Mouse (Mus musculus) myocyte (in vitro differentiated cells): ENCODE data around the gene Plxnb2. TPM values are rescaled to one million over a fixed set of nuclear protein-coding genes. Genes with fewer than 3 reads are reported as not detected.

Experiments used
- H3K27me3 ChIP-seq: one replicate; pipeline ENCODE4 v1.6.1; 2011; ENCODE audit not compliant: control insufficient read depth, insufficient read depth, insufficient read length
- H3K36me3 ChIP-seq: one replicate; pipeline ENCODE4 v1.6.1; 2011; ENCODE audit not compliant: control insufficient read depth, insufficient read depth
- H3K4me2 ChIP-seq: one replicate; pipeline ENCODE4 v1.6.1; 2011; ENCODE audit warnings: low read depth, control low read depth
- H3K4me3 ChIP-seq: one replicate; pipeline ENCODE4 v1.5.1; 2011; ENCODE audit warnings: mild to moderate bottlenecking, control low read depth, moderate library complexity
- H3K79me2 ChIP-seq: one replicate; pipeline ENCODE4 v1.6.1; 2011; ENCODE audit not compliant: control insufficient read depth, insufficient read depth
- H3ac ChIP-seq: one replicate; pipeline ENCODE4 v1.6.1; 2011; ENCODE audit not compliant: control insufficient read depth, insufficient read length
- CEBPB ChIP-seq: IDR thresholded peaks from 2 replicates; pipeline ENCODE4 v1.6.1; 2011; ENCODE audit warnings: mild to moderate bottlenecking, moderate library complexity; ENCODE audit not compliant: poor library complexity, insufficient read depth, severe bottlenecking
- E2F4 ChIP-seq: IDR thresholded peaks from one replicate; pipeline ENCODE4 v1.6.1; 2011; ENCODE audit warnings: mild to moderate bottlenecking, control low read depth, moderate library complexity; ENCODE audit not compliant: insufficient read depth
- MAX ChIP-seq: IDR thresholded peaks from one replicate; pipeline ENCODE4 v1.6.1; 2011; ENCODE audit warnings: low read depth, mild to moderate bottlenecking, control low read depth
- MYOD1 ChIP-seq, 3 experiments: IDR thresholded peaks; one replicate each; pipeline ENCODE4 v1.6.1; 2011; ENCODE audit warnings: control low read depth in 2 of 3, low read depth in 2 of 3, mild to moderate bottlenecking in 2 of 3, moderate library complexity in 1 of 3; ENCODE audit not compliant: insufficient read length in 2 of 3, control insufficient read depth in 1 of 3
- MYOG ChIP-seq, 3 experiments: IDR thresholded peaks; one replicate each; pipeline ENCODE4 v1.6.1; 2011; ENCODE audit warnings: control low read depth in 2 of 3, low read depth in 2 of 3, mild to moderate bottlenecking in 2 of 3; ENCODE audit not compliant: insufficient read length in 2 of 3, control insufficient read depth in 1 of 3, insufficient read depth in 1 of 3
- POLR2A ChIP-seq: IDR thresholded peaks from one replicate; pipeline ENCODE4 v1.6.1; 2011; ENCODE audit warnings: low read depth, mild to moderate bottlenecking, control low read depth, moderate library complexity; ENCODE audit not compliant: insufficient read length
- POLR2AphosphoS2 ChIP-seq: IDR thresholded peaks from one replicate; pipeline ENCODE4 v1.6.1; 2011; ENCODE audit warnings: low read depth, control low read depth; ENCODE audit not compliant: insufficient read length
- REST ChIP-seq: IDR thresholded peaks from one replicate; pipeline ENCODE4 v1.6.1; 2011; ENCODE audit warnings: mild to moderate bottlenecking, control low read depth, moderate library complexity; ENCODE audit not compliant: insufficient read depth, insufficient read length
- SRF ChIP-seq: IDR thresholded peaks from one replicate; pipeline ENCODE4 v1.6.1; 2011; ENCODE audit warnings: low read depth; ENCODE audit not compliant: control insufficient read depth, insufficient read length
- TCF12 ChIP-seq: IDR thresholded peaks from one replicate; pipeline ENCODE4 v1.6.1; 2011; ENCODE audit warnings: mild to moderate bottlenecking, control low read depth; ENCODE audit not compliant: poor library complexity, insufficient read depth, severe bottlenecking
- TCF3 ChIP-seq: IDR thresholded peaks from one replicate; pipeline ENCODE4 v1.6.1; 2011; ENCODE audit warnings: low read depth, control low read depth; ENCODE audit not compliant: insufficient read length
- USF1 ChIP-seq: IDR thresholded peaks from one replicate; pipeline ENCODE4 v1.6.1; 2011; ENCODE audit warnings: low read depth, mild to moderate bottlenecking, control low read depth, moderate library complexity
- polyA plus RNA-seq: library from polyadenylated mRNA; unstranded; fragments of >200 nt; fragmentation: generic; extraction: Trizol; gene quantifications from one replicate; pipeline ENCODE4 v1.2.1, GENCODE M21; 2012; ENCODE audit warnings: missing spikeins

Gene Plxnb2
- polyA plus RNA-seq, 1 experiment: 278 TPM

DNA sequence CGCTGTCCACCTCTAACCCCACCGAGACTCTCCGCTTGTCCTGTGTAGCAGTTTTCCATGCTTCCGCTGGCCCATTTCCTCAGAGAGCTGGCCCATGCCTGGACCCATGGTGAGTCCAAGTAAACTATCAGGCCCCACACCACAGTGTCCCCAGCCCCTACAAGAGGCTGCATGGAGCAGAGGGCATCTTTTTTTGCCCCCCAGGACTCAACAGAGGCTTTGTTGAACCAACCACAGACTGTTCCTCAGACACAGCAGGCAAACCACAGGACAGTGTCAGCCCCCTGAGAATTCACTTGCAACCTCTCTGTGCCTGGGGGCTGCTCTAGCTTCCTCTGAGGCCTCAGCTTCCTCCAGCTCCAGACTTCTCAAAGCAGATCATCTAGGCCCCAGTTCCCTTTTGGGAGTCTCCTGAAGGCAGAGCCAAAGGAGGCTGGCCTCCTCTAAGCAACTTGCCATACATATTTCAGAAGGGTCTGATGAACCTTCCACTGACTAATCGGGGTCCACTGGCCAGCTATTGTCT is 9.0 kb downstream of the Plxnb2 start:
- no peak overlapping the region for H3K4me3 ChIP-seq
- no peak overlapping the region for H3K4me2 ChIP-seq
- H3K27me3 ChIP-seq: no peaks in the 10 kb centered on the region
- H3K36me3 ChIP-seq: peaks cover 10% of the 10 kb centered on the region
- TF ChIP-seq USF1: no peak
- no peak for TF ChIP-seq E2F4
- TF ChIP-seq CEBPB: no peak
- no peak for TF ChIP-seq POLR2AphosphoS2
- TF ChIP-seq MAX: no peak
- TF ChIP-seq SRF: no peak
- TF ChIP-seq TCF3: no peak
- TF ChIP-seq MYOG (IDR thresholded peaks at IDR 0.05; ENCODE audit: control insufficient read depth in 1 of 3, insufficient read depth in 1 of 3, insufficient read length in 2 of 3, low read depth in 2 of 3): no peak
- TF ChIP-seq TCF12: no peak
- no peak for TF ChIP-seq POLR2A
- no peak for TF ChIP-seq REST
- TF ChIP-seq MYOD1 (IDR thresholded peaks at IDR 0.05; ENCODE audit: control insufficient read depth in 1 of 3, insufficient read length in 2 of 3, low read depth in 2 of 3): no peak
- H3ac ChIP-seq: no peak overlapping the region
- H3K79me2 ChIP-seq: peaks cover 86% of the 10 kb centered on the region

GRCm38 (mm10) chr15:89170102-89170501 is 10.5 kb downstream of the Plxnb2 start:
- Histone ChIP-seq H3K4me3 (no peak overlapping the region), H3K27me3 (no peaks in the 10 kb centered on the region), H3K4me2 (peak overlapping the region; percentile 78), H3K79me2 (peaks cover 71% of the 10 kb centered on the region), H3K36me3 (peaks cover 24% of the 10 kb centered on the region), H3ac (no peak overlapping the region)
- TF ChIP-seq USF1 (no peak), TCF3 (no peak), SRF (no peak), MYOG (IDR thresholded peaks at IDR 0.05; ENCODE audit: control insufficient read depth in 1 of 3, insufficient read depth in 1 of 3, insufficient read length in 2 of 3, low read depth in 2 of 3) (no peak), POLR2AphosphoS2 (no peak), MAX (no peak), REST (no peak), TCF12 (no peak), MYOD1 (IDR thresholded peaks at IDR 0.05; ENCODE audit: control insufficient read depth in 1 of 3, insufficient read length in 2 of 3, low read depth in 2 of 3) (no peak), CEBPB (no peak), POLR2A (no peak), E2F4 (no peak)

DNA sequence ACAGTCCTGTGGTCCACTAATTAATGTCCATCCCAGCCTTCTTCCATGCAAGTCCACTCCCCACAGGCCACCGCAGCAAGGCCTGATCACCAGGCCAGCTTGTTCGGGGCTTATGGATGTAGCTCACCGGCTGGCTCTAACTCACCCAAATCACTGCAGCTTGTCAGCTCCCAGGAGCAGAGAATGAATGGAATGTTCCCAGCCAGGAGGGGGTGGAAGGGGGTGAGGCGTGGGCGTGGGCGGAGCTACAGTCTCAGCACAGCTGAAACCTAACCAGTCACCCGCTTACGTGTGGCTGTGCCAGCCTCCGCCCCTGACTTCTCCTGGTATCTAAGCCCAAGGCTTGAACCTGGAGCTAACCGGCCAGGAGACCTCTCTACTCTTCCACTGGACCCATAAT is 11.2 kb downstream of the Plxnb2 start:
- Histone ChIP-seq H3ac (no peak overlapping the region), H3K4me2 (peak overlapping the region; percentile 78), H3K36me3 (peaks cover 30% of the 10 kb centered on the region), H3K27me3 (no peaks in the 10 kb centered on the region), H3K79me2 (peaks cover 64% of the 10 kb centered on the region), H3K4me3 (peak overlapping the region; percentile 3)
- TF ChIP-seq USF1: no peak
- TF ChIP-seq SRF: no peak
- TF ChIP-seq MYOG (IDR thresholded peaks at IDR 0.05; ENCODE audit: control insufficient read depth in 1 of 3, insufficient read depth in 1 of 3, insufficient read length in 2 of 3, low read depth in 2 of 3): peak in 2 of 3 experiments; percentile 62 to 89
- TF ChIP-seq MYOD1 (IDR thresholded peaks at IDR 0.05; ENCODE audit: control insufficient read depth in 1 of 3, insufficient read length in 2 of 3, low read depth in 2 of 3): peak in 2 of 3 experiments; percentile 56 to 87
- TF ChIP-seq POLR2A: peak; percentile 45
- no peak for TF ChIP-seq MAX
- no peak for TF ChIP-seq CEBPB
- no peak for TF ChIP-seq REST
- TF ChIP-seq TCF3: peak; percentile 36
- peak; percentile 3 for TF ChIP-seq TCF12
- no peak for TF ChIP-seq E2F4
- peak; percentile 53 for TF ChIP-seq POLR2AphosphoS2

DNA sequence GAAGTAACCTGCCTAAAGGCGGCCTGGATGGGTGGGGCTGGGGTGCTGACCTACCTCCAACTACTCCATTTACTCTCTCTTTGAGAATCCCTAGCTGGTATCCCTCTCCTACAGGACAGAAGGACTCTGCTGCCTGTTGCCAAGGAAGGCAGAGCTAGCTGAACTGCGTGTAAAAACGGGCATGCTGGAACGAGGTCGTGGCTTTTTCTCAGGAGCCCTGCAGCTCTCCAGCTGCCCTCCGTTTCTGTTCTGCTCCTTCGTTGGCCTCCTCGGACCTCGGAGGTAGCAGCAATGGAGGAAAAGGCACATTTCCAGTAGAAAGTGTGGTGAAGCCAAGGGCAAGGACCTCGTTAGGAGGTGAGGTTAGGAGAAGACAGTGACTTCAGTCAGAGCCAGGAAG is 11.7 kb downstream of the Plxnb2 start:
- Histone ChIP-seq H3K4me2 (peak overlapping the region; percentile 78), H3ac (no peak overlapping the region), H3K79me2 (peaks cover 59% of the 10 kb centered on the region), H3K4me3 (peak overlapping the region; percentile 3), H3K36me3 (peaks cover 34% of the 10 kb centered on the region), H3K27me3 (no peaks in the 10 kb centered on the region)
- TF ChIP-seq MAX (no peak), POLR2A (peak; percentile 5), E2F4 (no peak), CEBPB (no peak)

- Histone ChIP-seq H3K4me3 (no peak overlapping the region), H3K4me2 (no peak overlapping the region), H3K36me3 (peaks cover 59% of the 10 kb centered on the region), H3K79me2 (peaks cover 26% of the 10 kb centered on the region), H3ac (no peak overlapping the region), H3K27me3 (no peaks in the 10 kb centered on the region)
- TF ChIP-seq POLR2AphosphoS2 (no peak), TCF3 (peak; percentile 78), TCF12 (peak; percentile 36), MYOG (IDR thresholded peaks at IDR 0.05; ENCODE audit: control insufficient read depth in 1 of 3, insufficient read depth in 1 of 3, insufficient read length in 2 of 3, low read depth in 2 of 3) (peak; percentile 28 to 97 (median 91)), MYOD1 (IDR thresholded peaks at IDR 0.05; ENCODE audit: control insufficient read depth in 1 of 3, insufficient read length in 2 of 3, low read depth in 2 of 3) (peak in 2 of 3 experiments; percentile 83 to 99)
Observed at GRCm38 (mm10) chr15:89165478-89165877, 15.1 kb downstream of the Plxnb2 start.
